Mouse (Mus musculus) liver, embryonic 12.5 days (tissue): ENCODE measurements around the gene Mgme1. TPM values are rescaled to one million over a fixed set of nuclear protein-coding genes. Genes with fewer than 3 reads are reported as not detected.

Experiments
- ATAC-seq: fragments of 200-750 bp; cut with Nextera tagmentation; 2 replicates; pipeline ENCODE4 v1.8.0; 2017; ENCODE audit warnings: moderate number of reproducible peaks, mild to moderate bottlenecking, moderate library complexity
- H3K27ac ChIP-seq: fragments of 300-500 bp; sonication (generic); 2 replicates; pipeline ENCODE4 v1.5.1; 2016; ENCODE audit warnings: mild to moderate bottlenecking
- H3K27me3 ChIP-seq: fragments of 300-500 bp; sonication (generic); replicated peaks from 2 replicates; pipeline ENCODE4 v1.6.1; 2016; ENCODE audit warnings: mild to moderate bottlenecking, moderate library complexity
- H3K36me3 ChIP-seq: fragments of 300-500 bp; sonication (generic); 2 replicates; pipeline ENCODE4 v1.6.1; 2016; ENCODE audit warnings: mild to moderate bottlenecking, moderate library complexity
- H3K4me1 ChIP-seq: fragments of 300-500 bp; sonication (generic); 2 replicates; pipeline ENCODE4 v1.6.1; 2016
- H3K4me2 ChIP-seq: fragments of 300-500 bp; sonication (generic); 2 replicates; pipeline ENCODE4 v1.6.1; 2016; ENCODE audit warnings: mild to moderate bottlenecking, moderate library complexity
- H3K4me3 ChIP-seq: fragments of 300-500 bp; sonication (generic); 2 replicates; pipeline ENCODE4 v1.5.1; 2016; ENCODE audit warnings: mild to moderate bottlenecking, moderate library complexity
- H3K9ac ChIP-seq: fragments of 300-500 bp; sonication (generic); 2 replicates; pipeline ENCODE4 v1.6.1; 2016; ENCODE audit warnings: mild to moderate bottlenecking, moderate library complexity
- H3K9me3 ChIP-seq: fragments of 300-500 bp; sonication (generic); replicated peaks from 2 replicates; pipeline ENCODE4 v1.6.1; 2016; ENCODE audit warnings: mild to moderate bottlenecking, moderate library complexity
- WGBS: fragments of 180-500 bp; shearing (Covaris S2); methylation state at CpG from one replicate; pipeline ENCODE4 v1.1.7; 2016; ENCODE audit not compliant: insufficient replicate concordance; 5-methylcytosine and 5-hydroxymethylcytosine counted together
- polyA plus RNA-seq: library from polyadenylated mRNA; unstranded; fragments of >200 nt; fragmentation: Nextera tagmentation; extraction: Ambion mirVana; gene quantifications from 2 replicates; pipeline ENCODE4 v1.2.1, GENCODE M21; 2016

Mgme1 gene
- polyA plus RNA-seq, 1 experiment from 2014 or later: 19.0 TPM

DNA sequence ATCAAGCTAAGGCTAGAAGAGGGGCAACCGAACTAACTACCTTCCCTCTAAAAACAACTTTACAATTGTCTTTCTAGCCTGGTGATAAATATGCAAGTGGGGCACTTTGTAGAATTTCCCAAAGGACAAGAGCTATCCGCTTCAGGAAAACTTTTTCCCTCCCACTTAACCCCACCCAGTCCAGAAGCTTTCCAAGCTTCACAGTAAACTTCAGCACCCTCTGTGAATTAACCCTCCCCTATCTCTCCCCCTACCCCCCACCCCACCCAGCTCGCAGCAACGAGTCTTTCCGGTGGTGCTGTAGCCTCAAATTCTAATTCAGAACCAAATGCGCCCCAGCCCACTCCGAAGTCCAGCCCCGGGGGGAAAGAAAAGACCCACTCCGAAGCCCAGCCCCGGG, 59.0 kb downstream of the Mgme1 start:
- Histone ChIP-seq H3K27ac (no peak overlapping the region), H3K4me1 (peaks cover 26% of the 10 kb centered on the region), H3K9me3 (no peaks in the 10 kb centered on the region), H3K36me3 (no peaks in the 10 kb centered on the region), H3K4me2 (peak overlapping the region; percentile 28; the same call in 1 of the 2 replicates), H3K9ac (no peak overlapping the region), H3K27me3 (peaks cover 76% of the 10 kb centered on the region), H3K4me3 (no peak overlapping the region)
- no peak for ATAC-seq
- 3% methylated on average over 9 of the region's 10 CpGs for WGBS

DNA sequence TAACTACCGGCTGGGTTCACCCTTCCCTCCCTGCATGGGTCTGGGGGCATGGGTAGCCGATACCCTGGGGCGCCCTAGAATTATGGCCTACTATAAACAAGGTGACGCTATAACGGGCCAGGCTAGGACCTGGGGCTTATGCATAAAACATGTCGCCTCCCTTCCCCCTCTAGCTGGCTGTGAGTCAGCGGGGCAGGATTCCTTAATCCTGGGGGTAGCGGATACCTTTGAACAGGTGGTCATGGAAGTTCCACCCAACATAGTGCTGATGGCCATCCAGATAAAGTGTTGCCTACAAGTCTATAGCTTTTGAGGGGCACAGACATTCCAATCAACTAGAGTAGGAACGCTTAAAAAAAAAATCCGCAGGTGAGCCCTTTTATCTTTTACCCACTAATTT, 59.5 kb downstream of the Mgme1 start:
- Histone ChIP-seq H3K36me3 (no peaks in the 10 kb centered on the region), H3K4me2 (peak overlapping the region; percentile 28; the same call in 1 of the 2 replicates), H3K9ac (no peak overlapping the region), H3K27me3 (peaks cover 81% of the 10 kb centered on the region), H3K27ac (no peak overlapping the region), H3K9me3 (no peaks in the 10 kb centered on the region), H3K4me3 (no peak overlapping the region), H3K4me1 (peaks cover 26% of the 10 kb centered on the region)
- no peak for ATAC-seq
- WGBS: 7% methylated on average over 10 of the region's 10 CpGs

DNA sequence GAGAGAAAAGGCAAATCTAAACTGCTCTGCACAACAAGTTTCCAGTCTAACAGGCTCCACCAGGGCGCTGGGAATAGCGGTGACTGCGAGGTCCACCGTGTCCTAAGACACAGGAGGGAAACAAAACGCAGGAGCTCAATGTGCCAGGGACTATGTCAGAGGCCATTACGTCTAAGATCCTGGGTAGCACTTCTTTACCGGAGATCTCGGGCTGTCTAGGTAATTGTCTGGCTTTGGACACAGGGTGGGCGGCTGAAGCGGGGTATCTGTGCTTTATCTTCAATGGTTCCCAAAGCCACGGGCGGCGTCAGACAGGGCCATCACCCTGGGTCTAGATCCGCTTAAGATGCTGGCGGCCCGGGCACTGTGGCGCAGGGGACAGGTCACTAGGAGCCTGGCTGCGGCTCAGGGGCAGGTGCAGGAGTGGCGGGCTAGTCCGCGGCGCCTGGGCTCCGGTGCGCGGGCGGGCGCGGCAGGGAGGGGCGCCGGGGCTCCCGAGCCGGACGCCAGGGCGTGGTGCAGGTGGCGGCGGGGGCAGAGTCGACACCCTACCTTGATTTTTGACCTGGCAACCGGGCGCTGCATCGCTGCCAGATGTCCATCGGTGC, 60.0 kb downstream of the Mgme1 start:
- H3K9me3 ChIP-seq: no peaks in the 10 kb centered on the region
- H3K4me2 ChIP-seq: peak overlapping the region; percentile 70
- peaks cover 26% of the 10 kb centered on the region for H3K4me1 ChIP-seq
- H3K27me3 ChIP-seq: peaks cover 87% of the 10 kb centered on the region
- ATAC-seq: no peak
- H3K9ac ChIP-seq: no peak overlapping the region
- 1% methylated on average over 41 of the region's 41 CpGs for WGBS
- no peaks in the 10 kb centered on the region for H3K36me3 ChIP-seq
- no peak overlapping the region for H3K27ac ChIP-seq
- peak overlapping the region; percentile 49 for H3K4me3 ChIP-seq

Other genes starting within 250 kb of the Mgme1 start
- not detected in 2 replicates for gene Banf2, start 237.6 kb upstream of the Mgme1 start, polyA plus RNA-seq
- 104 and 107 TPM in 2 replicates for gene Snx5, start 243 bp downstream of the Mgme1 start, polyA plus RNA-seq
- 0.08 TPM in 1 of 2 replicates, not detected in the other for gene Ovol2, start 61.5 kb downstream of the Mgme1 start, polyA plus RNA-seq
- 26.3 and 28.3 TPM in 2 replicates for gene Kat14, start 98.3 kb downstream of the Mgme1 start, polyA plus RNA-seq
- 0.74 TPM in 1 of 2 replicates, not detected in the other for gene Pet117, start 98.3 kb downstream of the Mgme1 start, polyA plus RNA-seq